Mouse (Mus musculus) erythroblast, embryonic 14.5 days (primary cell): ENCODE results near the gene Pmvk.
"Not testable (repeated sequence)": the region's sequence is repeated elsewhere in the genome, so short reads cannot be mapped to it uniquely, and the experiment has no call there.

Source experiments
- GATA1 ChIP-seq: IDR thresholded peaks from 2 replicates; pipeline ENCODE4 v1.6.1; 2012; ENCODE audit warnings: low read length, inconsistent platforms, mixed read lengths
- TAL1 ChIP-seq: IDR thresholded peaks from 3 replicates; pipeline ENCODE4 v1.6.1; 2012; ENCODE audit warnings: low read length, inconsistent platforms, mixed read lengths

DNA sequence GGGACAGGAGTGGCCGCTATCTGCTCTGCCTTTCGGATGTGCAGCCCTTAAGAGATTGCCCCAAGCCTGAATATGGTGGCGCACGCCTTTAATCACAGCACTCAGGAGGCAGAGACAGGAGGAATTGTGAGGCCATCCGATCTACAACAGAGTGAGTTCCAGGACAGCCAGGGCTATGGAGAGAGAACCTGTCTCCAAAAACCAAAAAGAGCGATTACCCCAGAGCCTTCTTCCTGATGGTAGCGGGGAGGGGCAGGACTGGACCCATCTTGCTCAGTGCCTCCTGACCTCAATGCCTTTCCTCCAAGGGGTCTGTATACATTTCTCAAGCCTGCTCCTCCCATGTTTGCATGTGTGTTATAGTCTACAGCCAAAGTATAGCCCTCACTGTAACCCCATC, 25.3 kb upstream of the Pmvk start:
- not testable (repeated sequence) for TF ChIP-seq GATA1, TAL1
